Mouse (Mus musculus) kidney, adult 10 weeks (tissue): ENCODE measurements around the gene Pde2a. TPM values are rescaled to one million over a fixed set of nuclear protein-coding genes. Genes with fewer than 3 reads are reported as not detected.

Source experiments
- polyA plus RNA-seq: library from polyadenylated mRNA; stranded (reverse); fragments of 350-450 nt; fragmentation: Illumina TruSeq; extraction: RNeasy Lipid Tissue Mini Kit (QIAGEN cat#74804); gene quantifications from one replicate; pipeline ENCODE4 v1.2.3, GENCODE M21; 2014; ENCODE audit warnings: low read depth, low replicate concordance

Gene Pde2a
- polyA plus RNA-seq: 1.9 TPM

DNA sequence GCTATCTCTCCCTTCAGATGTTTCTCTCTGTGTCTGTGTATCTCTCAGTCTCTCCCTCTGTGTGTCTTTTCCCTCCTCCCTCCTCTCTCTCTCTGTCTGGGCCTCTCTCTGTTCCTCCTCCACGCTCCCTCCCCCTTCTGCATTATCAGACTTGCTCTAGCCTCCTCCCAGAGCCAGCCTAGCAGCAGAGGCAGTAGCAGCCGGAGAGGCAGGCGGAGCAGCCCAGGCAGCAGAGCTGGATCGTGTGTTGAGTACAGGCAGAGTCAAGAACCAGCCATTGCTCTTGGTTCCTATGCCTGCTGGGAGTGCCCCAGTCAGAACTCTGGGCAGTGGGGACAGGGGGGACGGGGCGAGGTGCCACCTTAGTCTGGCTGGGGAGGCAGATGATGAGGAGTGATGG is at the start of gene Pde2a:
Pde2a (plus strand) TSS at position 163 of the 400 bp plus-strand sequence.

GRCm38 (mm10) chr7:101410267-101410936 is 11.1 kb upstream of the Pde2a start, which contains the start of gene Gm45837:
Gene Gm45837 (plus strand): TSS chr7:101410886.

Other genes with a start within 250 kb of the Pde2a start
- gene Atg16l2, start 119.4 kb upstream of the Pde2a start, polyA plus RNA-seq: 1.6 TPM
- 37.0 TPM for gene Stard10, start 104.6 kb upstream of the Pde2a start, polyA plus RNA-seq
- 1.9 TPM for gene Arap1, start 73.6 kb upstream of the Pde2a start, polyA plus RNA-seq
- gene Gm45837, start 10.8 kb upstream of the Pde2a start, polyA plus RNA-seq: not detected
- not detected for gene Art2b, start 163.9 kb downstream of the Pde2a start, polyA plus RNA-seq
- 9.3 TPM for gene Clpb, start 241.9 kb downstream of the Pde2a start, polyA plus RNA-seq